Mouse (Mus musculus) MN1 (cell line): ENCODE data around the gene Spag7.

ENCODE experiments used
- DNase-seq: peaks from one replicate; pipeline ENCODE4 v3.0.0-alpha.2; 2016; ENCODE audit warnings: low spot score

Spag7 gene

GRCm38 (mm10) chr11:70681170-70681569, 12.0 kb upstream of the Spag7 start:
- DNase-seq = no peak

- DNase-seq = no peak
Measured at GRCm38 (mm10) chr11:70679894-70680293, 10.7 kb upstream of the Spag7 start.

GRCm38 (mm10) chr11:70679361-70679760, 10.1 kb upstream of the Spag7 start:
- DNase-seq = no peak

- no peak for DNase-seq
Measured at GRCm38 (mm10) chr11:70678576-70678975, 9.4 kb upstream of the Spag7 start.

GRCm38 (mm10) chr11:70678092-70678491, 8.9 kb upstream of the Spag7 start:
- DNase-seq = no peak

GRCm38 (mm10) chr11:70674501-70674900, 5.3 kb upstream of the Spag7 start:
- DNase-seq = no peak

- DNase-seq = no peak
Measured at GRCm38 (mm10) chr11:70674014-70674413, 4.8 kb upstream of the Spag7 start.

GRCm38 (mm10) chr11:70671333-70672047, 2.3 kb upstream of the Spag7 start:
- no peak for DNase-seq

GRCm38 (mm10) chr11:70670483-70670882, 1.3 kb upstream of the Spag7 start:
- no peak for DNase-seq

- peak; percentile 81 for DNase-seq
Measured at GRCm38 (mm10) chr11:70669582-70670345, 548 bp upstream of the Spag7 start.

- DNase-seq = no peak
Measured at GRCm38 (mm10) chr11:70668335-70668770, 863 bp downstream of the Spag7 start.

- DNase-seq = no peak
Measured at GRCm38 (mm10) chr11:70667271-70668150, 1.7 kb downstream of the Spag7 start.

GRCm38 (mm10) chr11:70666687-70667086, 2.5 kb downstream of the Spag7 start:
- DNase-seq = no peak

GRCm38 (mm10) chr11:70664741-70665140, 4.5 kb downstream of the Spag7 start:
- DNase-seq = no peak

GRCm38 (mm10) chr11:70663957-70664356, 5.3 kb downstream of the Spag7 start:
- DNase-seq = no peak

- DNase-seq = no peak
Measured at GRCm38 (mm10) chr11:70663101-70663500, 6.1 kb downstream of the Spag7 start.

GRCm38 (mm10) chr11:70660571-70660970, 8.6 kb downstream of the Spag7 start:
- DNase-seq = no peak

GRCm38 (mm10) chr11:70658942-70659341, 10.3 kb downstream of the Spag7 start:
- no peak for DNase-seq

- DNase-seq = no peak
Measured at GRCm38 (mm10) chr11:70658521-70658920, 10.7 kb downstream of the Spag7 start.

GRCm38 (mm10) chr11:70657991-70658390, 11.2 kb downstream of the Spag7 start:
- no peak for DNase-seq

GRCm38 (mm10) chr11:70657573-70657972, 11.6 kb downstream of the Spag7 start:
- DNase-seq = no peak

- no peak for DNase-seq
Measured at GRCm38 (mm10) chr11:70656964-70657363, 12.3 kb downstream of the Spag7 start, which contains the start of gene Eno3. TSS of gene Eno3 (plus strand) at chr11:70657202.
